Mouse (Mus musculus): Measurements from ENCODE around the gene Pde1c. TPM values are rescaled to one million over a fixed set of nuclear protein-coding genes. Genes with fewer than 3 reads are reported as not detected.

Gene Pde1c
- polyA plus RNA-seq, 1 experiment from 2014 or later: 1.6 TPM

GRCm38 (mm10) chr6:56373753-56374152 is 195.2 kb downstream of the Pde1c start:
- no peak overlapping the region for H3K4me3 ChIP-seq (ENCODE audit: inconsistent target)
- H3K36me3 ChIP-seq (ENCODE audit: inconsistent target): no peaks in the 10 kb centered on the region
- WGBS (ENCODE audit: missing documents): 94% methylated on average over 3 of the region's 3 CpGs
- no peaks in the 10 kb centered on the region for H3K79me2 ChIP-seq (ENCODE audit: inconsistent target)
- no peak overlapping the region for H3K27ac ChIP-seq

GRCm38 (mm10) chr6:56373046-56373751 is 195.7 kb downstream of the Pde1c start:
- 47% methylated on average over 10 of the region's 10 CpGs for WGBS (ENCODE audit: missing documents)
- H3K79me2 ChIP-seq (ENCODE audit: inconsistent target): no peaks in the 10 kb centered on the region
- H3K36me3 ChIP-seq (ENCODE audit: inconsistent target): no peaks in the 10 kb centered on the region
- no peak overlapping the region for H3K4me3 ChIP-seq (ENCODE audit: inconsistent target)
- H3K27ac ChIP-seq: no peak overlapping the region

- no peak overlapping the region for H3K27ac ChIP-seq
- H3K79me2 ChIP-seq (ENCODE audit: inconsistent target): no peaks in the 10 kb centered on the region
- no peaks in the 10 kb centered on the region for H3K36me3 ChIP-seq (ENCODE audit: inconsistent target)
- H3K4me3 ChIP-seq (ENCODE audit: inconsistent target): no peak overlapping the region
- 89% methylated on average over 13 of the region's 13 CpGs for WGBS (ENCODE audit: missing documents)
Observed at GRCm38 (mm10) chr6:56369462-56369861, 199.4 kb downstream of the Pde1c start.

GRCm38 (mm10) chr6:56368116-56368515 is 200.8 kb downstream of the Pde1c start:
- no peaks in the 10 kb centered on the region for H3K79me2 ChIP-seq (ENCODE audit: inconsistent target)
- no peak overlapping the region for H3K27ac ChIP-seq
- H3K4me3 ChIP-seq (ENCODE audit: inconsistent target): no peak overlapping the region
- 56% methylated on average over 1 of the region's 1 CpGs for WGBS (ENCODE audit: missing documents)
- no peaks in the 10 kb centered on the region for H3K36me3 ChIP-seq (ENCODE audit: inconsistent target)

- no peak overlapping the region for H3K27ac ChIP-seq
- no peaks in the 10 kb centered on the region for H3K79me2 ChIP-seq (ENCODE audit: inconsistent target)
- H3K36me3 ChIP-seq (ENCODE audit: inconsistent target): no peaks in the 10 kb centered on the region
- no peak overlapping the region for H3K4me3 ChIP-seq (ENCODE audit: inconsistent target)
Observed at GRCm38 (mm10) chr6:56367257-56367656, 201.6 kb downstream of the Pde1c start.

- no peak overlapping the region for H3K4me3 ChIP-seq (ENCODE audit: inconsistent target)
- 39% methylated on average over 5 of the region's 5 CpGs for WGBS (ENCODE audit: missing documents)
- H3K79me2 ChIP-seq (ENCODE audit: inconsistent target): no peaks in the 10 kb centered on the region
- no peaks in the 10 kb centered on the region for H3K36me3 ChIP-seq (ENCODE audit: inconsistent target)
- H3K27ac ChIP-seq: no peak overlapping the region
Observed at GRCm38 (mm10) chr6:56362650-56363049, 206.3 kb downstream of the Pde1c start.

GRCm38 (mm10) chr6:56362128-56362545 is 206.8 kb downstream of the Pde1c start:
- 11% methylated on average over 9 of the region's 10 CpGs for WGBS (ENCODE audit: missing documents)
- H3K27ac ChIP-seq: no peak overlapping the region
- H3K4me3 ChIP-seq (ENCODE audit: inconsistent target): no peak overlapping the region
- no peaks in the 10 kb centered on the region for H3K36me3 ChIP-seq (ENCODE audit: inconsistent target)
- H3K79me2 ChIP-seq (ENCODE audit: inconsistent target): no peaks in the 10 kb centered on the region

- no peak overlapping the region for H3K4me3 ChIP-seq (ENCODE audit: inconsistent target)
- H3K36me3 ChIP-seq (ENCODE audit: inconsistent target): no peaks in the 10 kb centered on the region
- no peaks in the 10 kb centered on the region for H3K79me2 ChIP-seq (ENCODE audit: inconsistent target)
- WGBS (ENCODE audit: missing documents): 8% methylated on average over 19 of the region's 19 CpGs
- H3K27ac ChIP-seq: no peak overlapping the region
Observed at GRCm38 (mm10) chr6:56361348-56362127, 207.4 kb downstream of the Pde1c start.

- Histone ChIP-seq H3K4me3 (ENCODE audit: inconsistent target) (no peak overlapping the region), H3K79me2 (ENCODE audit: inconsistent target) (no peaks in the 10 kb centered on the region), H3K36me3 (ENCODE audit: inconsistent target) (no peaks in the 10 kb centered on the region), H3K27ac (no peak overlapping the region)
- 80% methylated on average over 6 of the region's 6 CpGs for WGBS (ENCODE audit: missing documents)
Observed at GRCm38 (mm10) chr6:56360086-56360485, 208.8 kb downstream of the Pde1c start.

- Histone ChIP-seq H3K4me3 (ENCODE audit: inconsistent target) (no peak overlapping the region), H3K36me3 (ENCODE audit: inconsistent target) (no peaks in the 10 kb centered on the region), H3K79me2 (ENCODE audit: inconsistent target) (no peaks in the 10 kb centered on the region), H3K27ac (no peak overlapping the region)
- 73% methylated on average over 3 of the region's 3 CpGs for WGBS (ENCODE audit: missing documents)
Observed at GRCm38 (mm10) chr6:56359126-56359525, 209.8 kb downstream of the Pde1c start.

GRCm38 (mm10) chr6:56347207-56347606 is 221.7 kb downstream of the Pde1c start:
- H3K79me2 ChIP-seq (ENCODE audit: inconsistent target): no peaks in the 10 kb centered on the region
- 68% methylated on average over 3 of the region's 3 CpGs for WGBS (ENCODE audit: missing documents)
- H3K36me3 ChIP-seq (ENCODE audit: inconsistent target): no peaks in the 10 kb centered on the region
- H3K27ac ChIP-seq: no peak overlapping the region
- no peak overlapping the region for H3K4me3 ChIP-seq (ENCODE audit: inconsistent target)

GRCm38 (mm10) chr6:56345082-56345481 is 223.8 kb downstream of the Pde1c start:
- Histone ChIP-seq H3K27ac (no peak overlapping the region), H3K36me3 (ENCODE audit: inconsistent target) (no peaks in the 10 kb centered on the region), H3K4me3 (ENCODE audit: inconsistent target) (no peak overlapping the region), H3K79me2 (ENCODE audit: inconsistent target) (no peaks in the 10 kb centered on the region)
- WGBS (ENCODE audit: missing documents): 77% methylated on average over 4 of the region's 4 CpGs

GRCm38 (mm10) chr6:56342005-56342404 is 226.9 kb downstream of the Pde1c start:
- Histone ChIP-seq H3K4me3 (ENCODE audit: inconsistent target) (no peak overlapping the region), H3K36me3 (ENCODE audit: inconsistent target) (no peaks in the 10 kb centered on the region), H3K27ac (no peak overlapping the region), H3K79me2 (ENCODE audit: inconsistent target) (no peaks in the 10 kb centered on the region)
- WGBS (ENCODE audit: missing documents): 92% methylated on average over 1 of the region's 1 CpGs

GRCm38 (mm10) chr6:56335811-56336446 is 233.0 kb downstream of the Pde1c start:
- no peak overlapping the region for H3K27ac ChIP-seq

GRCm38 (mm10) chr6:56332149-56332548 is 236.8 kb downstream of the Pde1c start:
- Histone ChIP-seq H3K27ac (no peak overlapping the region), H3K4me3 (ENCODE audit: inconsistent target) (no peak overlapping the region), H3K36me3 (ENCODE audit: inconsistent target) (no peaks in the 10 kb centered on the region), H3K79me2 (ENCODE audit: inconsistent target) (no peaks in the 10 kb centered on the region)
- 90% methylated on average over 4 of the region's 4 CpGs for WGBS (ENCODE audit: missing documents)

More at GRCm38 (mm10) chr6:56335811-56336446, 233.0 kb downstream of the Pde1c start:
- no peak overlapping the region for H3K4me3 ChIP-seq (ENCODE audit: inconsistent target)
- no peaks in the 10 kb centered on the region for H3K79me2 ChIP-seq (ENCODE audit: inconsistent target)
- 91% methylated on average over 3 of the region's 3 CpGs for WGBS (ENCODE audit: missing documents)
- H3K36me3 ChIP-seq (ENCODE audit: inconsistent target): no peaks in the 10 kb centered on the region
